Mouse (Mus musculus): Measurements from ENCODE around the gene Slc37a1. TPM values are rescaled to one million over a fixed set of nuclear protein-coding genes. Genes with fewer than 3 reads are reported as not detected.

Slc37a1 gene
- polyA plus RNA-seq, 1 experiment from 2014 or later = 10.4 TPM

GRCm38 (mm10) chr17:31379863-31380262, 93.3 kb downstream of the Slc37a1 start:
- no peaks in the 10 kb centered on the region for H3K27me3 ChIP-seq
- H3K36me3 ChIP-seq (ENCODE audit: poor library complexity, severe bottlenecking) = no peaks in the 10 kb centered on the region
- H3K27ac ChIP-seq = no peak overlapping the region
- ATAC-seq = no peak
- peaks cover 8% of the 10 kb centered on the region for H3K4me1 ChIP-seq
- 90% methylated on average over 8 of the region's 8 CpGs for WGBS
- no peak overlapping the region for H3K4me3 ChIP-seq
- no peak overlapping the region for H3K4me2 ChIP-seq
- H3K9ac ChIP-seq = no peak overlapping the region
- H3K9me3 ChIP-seq (replicated peaks) = no peaks in the 10 kb centered on the region

- Histone ChIP-seq H3K36me3 (ENCODE audit: poor library complexity, severe bottlenecking) (no peaks in the 10 kb centered on the region), H3K9ac (no peak overlapping the region), H3K4me1 (peaks cover 31% of the 10 kb centered on the region), H3K4me2 (no peak overlapping the region), H3K27ac (no peak overlapping the region), H3K27me3 (no peaks in the 10 kb centered on the region), H3K9me3 (replicated peaks) (no peaks in the 10 kb centered on the region), H3K4me3 (no peak overlapping the region)
- no peak for ATAC-seq
- WGBS = 87% methylated on average over 6 of the region's 6 CpGs
Observed at GRCm38 (mm10) chr17:31383320-31383719, 96.7 kb downstream of the Slc37a1 start.

GRCm38 (mm10) chr17:31384968-31385627, 98.5 kb downstream of the Slc37a1 start:
- 7% methylated on average over 8 of the region's 8 CpGs for WGBS
- H3K9me3 ChIP-seq (replicated peaks) = no peaks in the 10 kb centered on the region
- H3K4me1 ChIP-seq = peaks cover 47% of the 10 kb centered on the region
- peak overlapping the region; percentile 83 for H3K4me2 ChIP-seq
- H3K27ac ChIP-seq = peak overlapping the region; percentile 32
- 0 out of 2 replicates have a peak, but pooled peaks cover 4% of the 10 kb centered on the region for H3K36me3 ChIP-seq (ENCODE audit: poor library complexity, severe bottlenecking)
- no peaks in the 10 kb centered on the region for H3K27me3 ChIP-seq
- peak overlapping the region; percentile 34; the same call in 1 of the 2 replicates for H3K9ac ChIP-seq
- ATAC-seq = peak; percentile 36
- 0 out of 2 replicates have a peak overlapping the region, but pooled peaks have one; percentile 78 for H3K4me3 ChIP-seq

- Histone ChIP-seq H3K27me3 (no peaks in the 10 kb centered on the region), H3K9me3 (replicated peaks) (no peaks in the 10 kb centered on the region), H3K9ac (peak within 1 kb of the TSS; percentile 89), H3K4me2 (peak within 1 kb of the TSS; percentile 83), H3K36me3 (ENCODE audit: poor library complexity, severe bottlenecking) (0 out of 2 replicates have a peak, but pooled peaks cover 5% of the 10 kb centered on the region), H3K4me1 (peaks cover 51% of the 10 kb centered on the region), H3K4me3 (peak within 1 kb of the TSS; percentile 78), H3K27ac (peak within 1 kb of the TSS; percentile 63)
- peak; percentile 84 for ATAC-seq
- 2% methylated on average over 45 of the region's 56 CpGs for WGBS
Observed at GRCm38 (mm10) chr17:31385671-31386665, 99.4 kb downstream of the Slc37a1 start, which contains the start of gene Pde9a. Pde9a (plus strand) TSS chr17:31386210.

GRCm38 (mm10) chr17:31386766-31387275, 100.2 kb downstream of the Slc37a1 start:
- H3K9ac ChIP-seq = peak overlapping the region; percentile 89
- no peaks in the 10 kb centered on the region for H3K9me3 ChIP-seq (replicated peaks)
- peaks cover 51% of the 10 kb centered on the region for H3K4me1 ChIP-seq
- peak overlapping the region; percentile 78 for H3K4me3 ChIP-seq
- H3K27me3 ChIP-seq = no peaks in the 10 kb centered on the region
- peak overlapping the region; percentile 51; the same call in 1 of the 2 replicates for H3K27ac ChIP-seq
- H3K36me3 ChIP-seq (ENCODE audit: poor library complexity, severe bottlenecking) = 0 out of 2 replicates have a peak, but pooled peaks cover 5% of the 10 kb centered on the region
- 10% methylated on average over 7 of the region's 7 CpGs for WGBS
- H3K4me2 ChIP-seq = peak overlapping the region; percentile 83
- no peak for ATAC-seq

GRCm38 (mm10) chr17:31389432-31390050, 102.9 kb downstream of the Slc37a1 start:
- no peaks in the 10 kb centered on the region for H3K9me3 ChIP-seq (replicated peaks)
- peaks cover 5% of the 10 kb centered on the region; the same call in 1 of the 2 replicates for H3K36me3 ChIP-seq (ENCODE audit: poor library complexity, severe bottlenecking)
- 87% methylated on average over 3 of the region's 3 CpGs for WGBS
- peaks cover 51% of the 10 kb centered on the region for H3K4me1 ChIP-seq
- peak overlapping the region; percentile 83 for H3K4me2 ChIP-seq
- no peak for ATAC-seq
- H3K27me3 ChIP-seq = no peaks in the 10 kb centered on the region
- no peak overlapping the region for H3K4me3 ChIP-seq
- peak overlapping the region; percentile 66 for H3K27ac ChIP-seq
- peak overlapping the region; percentile 51 for H3K9ac ChIP-seq

- H3K4me2 ChIP-seq = no peak overlapping the region
- no peak overlapping the region for H3K9ac ChIP-seq
- WGBS = 85% methylated on average over 3 of the region's 3 CpGs
- H3K9me3 ChIP-seq (replicated peaks) = no peaks in the 10 kb centered on the region
- no peak for ATAC-seq
- H3K4me3 ChIP-seq = no peak overlapping the region
- H3K4me1 ChIP-seq = peaks cover 39% of the 10 kb centered on the region
- H3K27me3 ChIP-seq = no peaks in the 10 kb centered on the region
- peaks cover 6% of the 10 kb centered on the region; the same call in 1 of the 2 replicates for H3K36me3 ChIP-seq (ENCODE audit: poor library complexity, severe bottlenecking)
- H3K27ac ChIP-seq = no peak overlapping the region
Observed at GRCm38 (mm10) chr17:31391462-31391861, 104.9 kb downstream of the Slc37a1 start.

GRCm38 (mm10) chr17:31392041-31392440, 105.4 kb downstream of the Slc37a1 start:
- H3K36me3 ChIP-seq (ENCODE audit: poor library complexity, severe bottlenecking) = peaks cover 8% of the 10 kb centered on the region; the same call in 1 of the 2 replicates
- H3K27ac ChIP-seq = no peak overlapping the region
- no peak overlapping the region for H3K4me3 ChIP-seq
- H3K27me3 ChIP-seq = no peaks in the 10 kb centered on the region
- no peak overlapping the region for H3K9ac ChIP-seq
- H3K4me1 ChIP-seq = peaks cover 38% of the 10 kb centered on the region
- ATAC-seq = no peak
- WGBS = 86% methylated on average over 5 of the region's 5 CpGs
- H3K4me2 ChIP-seq = no peak overlapping the region
- H3K9me3 ChIP-seq (replicated peaks) = no peaks in the 10 kb centered on the region

- 75% methylated on average over 2 of the region's 2 CpGs for WGBS
- no peaks in the 10 kb centered on the region for H3K9me3 ChIP-seq (replicated peaks)
- H3K4me3 ChIP-seq = no peak overlapping the region
- no peak overlapping the region for H3K4me2 ChIP-seq
- no peaks in the 10 kb centered on the region for H3K27me3 ChIP-seq
- peaks cover 8% of the 10 kb centered on the region; the same call in 1 of the 2 replicates for H3K36me3 ChIP-seq (ENCODE audit: poor library complexity, severe bottlenecking)
- no peak overlapping the region for H3K27ac ChIP-seq
- H3K4me1 ChIP-seq = peaks cover 21% of the 10 kb centered on the region
- ATAC-seq = no peak
- H3K9ac ChIP-seq = no peak overlapping the region
Observed at GRCm38 (mm10) chr17:31393811-31394210, 107.2 kb downstream of the Slc37a1 start.

GRCm38 (mm10) chr17:31400294-31400693, 113.7 kb downstream of the Slc37a1 start:
- WGBS = 78% methylated on average over 6 of the region's 6 CpGs
- Histone ChIP-seq H3K4me2 (no peak overlapping the region), H3K36me3 (ENCODE audit: poor library complexity, severe bottlenecking) (peaks cover 9% of the 10 kb centered on the region; the same call in 1 of the 2 replicates), H3K27me3 (no peaks in the 10 kb centered on the region), H3K9me3 (replicated peaks) (no peaks in the 10 kb centered on the region), H3K9ac (no peak overlapping the region), H3K4me3 (no peak overlapping the region), H3K4me1 (peaks cover 22% of the 10 kb centered on the region), H3K27ac (no peak overlapping the region; the same call in 1 of the 2 replicates)
- ATAC-seq = no peak

All from forebrain, embryonic 13.5 days (tissue).